23 mouse cellular contexts compared by ENCODE assay signal in the genomic region with DNA sequence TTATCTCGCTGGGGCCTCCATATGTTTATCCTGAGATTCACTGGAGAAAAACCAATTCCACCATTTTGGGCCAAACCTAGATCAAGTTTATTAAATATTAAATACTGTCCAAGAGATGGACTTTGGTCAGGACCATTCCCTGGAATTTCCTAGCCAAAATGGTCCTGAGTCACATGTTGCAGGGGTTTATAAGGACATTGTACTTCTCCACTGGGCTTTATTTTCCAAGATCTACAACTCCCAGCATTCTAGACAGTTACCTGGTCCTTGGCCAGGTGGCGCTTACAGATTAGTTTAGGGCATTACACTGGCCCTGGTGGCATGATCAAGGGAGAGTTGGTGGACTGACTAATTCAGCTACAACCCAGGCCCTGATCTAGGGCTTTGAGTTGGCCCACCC. TPM values are rescaled to one million over a fixed set of nuclear protein-coding genes. Genes with fewer than 3 reads are reported as not detected.
"Had no signal": no experiment of that assay in that cellular context is flagged by ENCODE, and none has a peak within 500 bp of the region (broad histone marks: within the 10 kb centered on the region; RNA-seq: fewer than 3 reads in every experiment).

No protein-coding gene starts in this region.

- DNase-seq: retina, postnatal 1 day; right cerebral cortex, adult 18-20 months; right cerebral cortex, postnatal 14 days; right cerebral cortex, postnatal 25 days; right cerebral cortex, postnatal 4 days; spleen, adult 18-20 months; thymus, adult 18-20 months; thymus, adult 2 months; thymus, postnatal 14 days; thymus, postnatal 25 days; thymus, postnatal 36 days; thymus, postnatal 4 days had no signal

- H3K4me1 ChIP-seq: neural tube, embryonic 13.5 days; neural tube, embryonic 15.5 days had no signal

- H3K4me3 ChIP-seq: neural tube, embryonic 12.5 days; neural tube, embryonic 13.5 days; neural tube, embryonic 15.5 days; stomach, embryonic 15.5 days had no signal

- H3K9ac ChIP-seq: neural tube, embryonic 12.5 days; neural tube, embryonic 13.5 days; neural tube, embryonic 15.5 days; stomach, embryonic 15.5 days had no signal

- H3K27me3 ChIP-seq: neural tube, embryonic 12.5 days; neural tube, embryonic 13.5 days; neural tube, embryonic 15.5 days; stomach, embryonic 15.5 days had no signal

- H3K36me3 ChIP-seq: neural tube, embryonic 12.5 days; neural tube, embryonic 13.5 days; neural tube, embryonic 15.5 days; stomach, embryonic 15.5 days had no signal

- H3K9me3 ChIP-seq: neural tube, embryonic 12.5 days; neural tube, embryonic 13.5 days; neural tube, embryonic 15.5 days; stomach, embryonic 15.5 days had no signal

- H3K4me2 ChIP-seq: neural tube, embryonic 12.5 days; neural tube, embryonic 13.5 days; neural tube, embryonic 15.5 days; stomach, embryonic 15.5 days had no signal

- H3K27ac ChIP-seq: neural tube, embryonic 12.5 days; neural tube, embryonic 13.5 days; neural tube, embryonic 15.5 days; stomach, embryonic 15.5 days; stomach, postnatal 0 days had no signal

RNA-seq across cellular contexts. Expression of a gene that starts 47.1 kb away (rescaled TPM):
- total RNA-seq: neutrophil, adult 5-6 weeks had no signal
- polyA plus RNA-seq: neural tube, embryonic 12.5 days; neural tube, embryonic 13.5 days; neural tube, embryonic 14.5 days; neural tube, embryonic 15.5 days; small intestine, adult 2 months; spleen, adult 2 months; stomach, embryonic 14.5 days; stomach, embryonic 15.5 days; stomach, embryonic 16.5 days had no signal
